Mouse (Mus musculus): ENCODE data around the gene Hsf2bp.

- TF ChIP-seq CTCF (IDR thresholded peaks at IDR 0.05; ENCODE audit: control insufficient read depth, insufficient read depth, insufficient replicate concordance, low read depth, low read length) (no peak), POLR2A (IDR thresholded peaks at IDR 0.05; ENCODE audit: control insufficient read depth, low read depth, low read length) (no peak)
These were observed 47.1 kb downstream of the Hsf2bp start for GRCm38 (mm10) chr17:31989035-31989434.

Data from testis, adult 2 months (tissue).